ENCODE assay signal across 8 mouse cellular contexts in the genomic region with DNA sequence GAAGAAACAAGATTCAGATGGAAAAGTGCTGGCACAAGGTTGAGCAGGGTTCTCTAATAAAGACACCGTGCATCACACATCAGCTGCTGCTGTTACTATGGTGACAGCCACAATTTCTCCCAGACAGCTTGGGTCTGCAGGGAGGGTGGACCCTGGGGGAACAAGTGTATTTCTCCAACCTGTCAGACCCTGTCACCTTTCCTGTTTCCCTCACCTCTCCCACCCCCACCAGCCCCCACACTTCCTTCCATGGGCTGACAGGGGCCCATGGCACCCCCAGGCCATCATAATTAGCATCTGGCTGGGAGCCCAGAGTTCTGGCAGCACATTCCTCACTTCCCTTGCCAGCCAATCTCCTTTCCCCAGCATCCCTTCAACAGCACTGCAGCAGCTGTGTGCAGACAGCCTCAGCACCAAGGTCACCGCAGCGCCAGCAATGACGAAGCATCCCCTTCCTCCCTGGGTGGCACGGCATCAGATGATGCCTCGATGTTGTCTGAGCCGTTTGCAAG. TPM values are rescaled to one million over a fixed set of nuclear protein-coding genes. Genes with fewer than 3 reads are reported as not detected.
A peak's percentile ranks its signal among the peaks of the same experiment; 100 is the strongest.
DNase-seq lines count a peak whose midpoint lies in the region; ATAC-seq and TF ChIP-seq lines count a peak whose summit lies in the region.

No protein-coding gene starts in this region.

- intact Hi-C loops in heart, postnatal 36 days (cut with DNase I) = no loop called here

- peak; percentile 96 for ATAC-seq in forebrain, embryonic 15.5 days (replicated peaks)
- peak; percentile 67 for ATAC-seq in lung, postnatal 0 days

- no peak overlapping the region for H3K9ac ChIP-seq in forebrain, embryonic 15.5 days (replicated peaks)
- no peak overlapping the region for H3K9ac ChIP-seq in lung, postnatal 0 days (replicated peaks; ENCODE audit: low read depth)

- peaks cover 31% of the 10 kb centered on the region for H3K4me1 ChIP-seq in forebrain, embryonic 15.5 days
- H3K4me1 ChIP-seq in lung, postnatal 0 days (ENCODE audit: insufficient read depth, low read depth, low read length) = no peaks in the 10 kb centered on the region

- no peaks in the 10 kb centered on the region for H3K27me3 ChIP-seq in forebrain, embryonic 15.5 days
- no peaks in the 10 kb centered on the region for H3K27me3 ChIP-seq in lung, postnatal 0 days (replicated peaks; ENCODE audit: insufficient read depth, low read length)

- peak; percentile 79 for DNase-seq in CD4-positive, CD25-positive, alpha-beta regulatory T cell, adult 2 months (ENCODE audit: low read depth, low spot score)
- DNase-seq in adrenal gland, postnatal 36 days = peak; percentile 62 to 69
- DNase-seq in heart, postnatal 36 days = peak; percentile 42 to 46
- DNase-seq in kidney, postnatal 4 days = peak; percentile 69 to 76
- DNase-seq in lung, postnatal 0 days (ENCODE audit: low spot score) = peak; percentile 43
- DNase-seq in right cerebral cortex, postnatal 10 days (ENCODE audit: low spot score in 2 of 2) = peak; percentile 88 to 89
- no peak for DNase-seq in urinary bladder, adult 18-20 months (ENCODE audit: low spot score in 2 of 2)

- peak overlapping the region; percentile 25 for H3K4me3 ChIP-seq in forebrain, embryonic 15.5 days
- no peak overlapping the region for H3K4me3 ChIP-seq in lung, postnatal 0 days (ENCODE audit: low read depth, low read length)

- WGBS in forebrain, embryonic 15.5 days = 3% methylated on average over 7 of the region's 7 CpGs
- 2% methylated on average over 7 of the region's 7 CpGs for WGBS in lung, postnatal 0 days

- H3K9me3 ChIP-seq in forebrain, embryonic 15.5 days = no peaks in the 10 kb centered on the region
- H3K9me3 ChIP-seq in lung, postnatal 0 days (ENCODE audit: low read length) = no peaks in the 10 kb centered on the region

- peak overlapping the region; percentile 92 for H3K27ac ChIP-seq in forebrain, embryonic 15.5 days (replicated peaks)
- no peak overlapping the region for H3K27ac ChIP-seq in lung, postnatal 0 days (ENCODE audit: low read length)

- H3K4me2 ChIP-seq in forebrain, embryonic 15.5 days (replicated peaks) = peak overlapping the region; percentile 54
- H3K4me2 ChIP-seq in lung, postnatal 0 days (replicated peaks; ENCODE audit: low read depth, low read length) = no peak overlapping the region

- TF ChIP-seq EP300 in lung, postnatal 0 days (IDR thresholded peaks at IDR 0.05) = no peak

- TF ChIP-seq CTCF in lung, postnatal 0 days (IDR thresholded peaks at IDR 0.05) = no peak

- no peaks in the 10 kb centered on the region for H3K36me3 ChIP-seq in forebrain, embryonic 15.5 days
- H3K36me3 ChIP-seq in lung, postnatal 0 days (ENCODE audit: insufficient read depth, low read length) = no peaks in the 10 kb centered on the region

RNA-seq across cellular contexts. Expression of a gene that starts 39.4 kb away (rescaled TPM):
- 10 to 100 TPM; 39.9 to 45.8 TPM for total RNA-seq in adrenal gland, postnatal 36 days (2021)
- polyA plus RNA-seq in forebrain, embryonic 15.5 days (2015; fragmentation: Nextera tagmentation; extraction: Ambion mirVana) = 52.7 and 54.7 TPM in 2 replicates
- 10 to 100 TPM; 32.6 to 36.9 TPM for total RNA-seq in heart, postnatal 36 days (2021)
- 49.7 and 59.6 TPM in 2 replicates for polyA plus RNA-seq in lung, postnatal 0 days (2015; fragmentation: Nextera tagmentation; extraction: Ambion mirVana)

Comparison
In these comparisons a context has a peak if more than half of its experiments do, and no peak if none do; other contexts are left out.
1. DNase-seq: peak in CD4-positive, CD25-positive, alpha-beta regulatory T cell, adult 2 months (single experiment), adrenal gland, postnatal 36 days (2 of 2), heart, postnatal 36 days (2 of 2), kidney, postnatal 4 days (2 of 2), lung, postnatal 0 days (single experiment) and right cerebral cortex, postnatal 10 days (2 of 2); none in urinary bladder, adult 18-20 months (0 of 2).